Mouse (Mus musculus) testis, adult 2 months (tissue): ENCODE measurements around the gene Astl.

Experiments used
- CTCF ChIP-seq: fragments of 200-500 bp; IDR thresholded peaks from 2 replicates; pipeline ENCODE4 v1.5.1; 2012; ENCODE audit warnings: low read depth, mild to moderate bottlenecking, inconsistent platforms, low read length, moderate library complexity; ENCODE audit not compliant: control insufficient read depth, insufficient read depth, insufficient replicate concordance
- POLR2A ChIP-seq: fragments of 200-500 bp; IDR thresholded peaks from 2 replicates; pipeline ENCODE4 v1.6.1; 2012; ENCODE audit warnings: low read depth, mild to moderate bottlenecking, inconsistent platforms, low read length, moderate library complexity; ENCODE audit not compliant: control insufficient read depth

GRCm38 (mm10) chr2:127324456-127324855 is 14.0 kb upstream of the Astl start:
- no peak for TF ChIP-seq CTCF
- no peak for TF ChIP-seq POLR2A
